Mouse (Mus musculus) neural tube, embryonic 11.5 days (tissue): ENCODE measurements around the gene Gja1. TPM values are rescaled to one million over a fixed set of nuclear protein-coding genes. Genes with fewer than 3 reads are reported as not detected.
A peak's percentile ranks its signal among the peaks of the same experiment; 100 is the strongest.

Source experiments
- ATAC-seq: fragments of 200-750 bp; cut with Nextera tagmentation; 2 replicates; pipeline ENCODE4 v1.8.0; 2017; ENCODE audit warnings: moderate number of reproducible peaks, mild to moderate bottlenecking, moderate TSS enrichment, moderate library complexity; ENCODE audit not compliant: insufficient read depth, low FRiP score, low TSS enrichment
- DNase-seq: peaks from one replicate; pipeline ENCODE4 v3.0.0-alpha.2; 2015; ENCODE audit warnings: low spot score
- H3K27ac ChIP-seq: fragments of 300-500 bp; sonication (generic); 2 replicates; pipeline ENCODE4 v1.5.1; 2014; ENCODE audit warnings: low read depth, mild to moderate bottlenecking, low read length
- H3K27me3 ChIP-seq: fragments of 300-500 bp; sonication (generic); 2 replicates; pipeline ENCODE4 v1.6.1; 2014; ENCODE audit warnings: mild to moderate bottlenecking, low read length, mixed read lengths; ENCODE audit not compliant: control insufficient read depth, insufficient read depth
- H3K36me3 ChIP-seq: fragments of 300-500 bp; sonication (generic); 2 replicates; pipeline ENCODE4 v1.6.1; 2014; ENCODE audit warnings: mild to moderate bottlenecking, low read length, moderate library complexity, mixed read lengths; ENCODE audit not compliant: control insufficient read depth, insufficient read depth
- H3K4me1 ChIP-seq: fragments of 300-500 bp; sonication (generic); 2 replicates; pipeline ENCODE4 v1.6.1; 2014; ENCODE audit warnings: low read length, mixed read lengths; ENCODE audit not compliant: control insufficient read depth, insufficient read depth
- H3K4me2 ChIP-seq: fragments of 300-500 bp; sonication (generic); 2 replicates; pipeline ENCODE4 v1.6.1; 2014; ENCODE audit warnings: low read depth, mild to moderate bottlenecking, moderate library complexity
- H3K4me3 ChIP-seq: fragments of 300-500 bp; sonication (generic); 2 replicates; pipeline ENCODE4 v1.5.1; 2014; ENCODE audit warnings: low read depth, low read length
- H3K9ac ChIP-seq: fragments of 300-500 bp; sonication (generic); 2 replicates; pipeline ENCODE4 v1.6.1; 2014; ENCODE audit warnings: mild to moderate bottlenecking, low read length
- H3K9me3 ChIP-seq: fragments of 300-500 bp; sonication (generic); 2 replicates; pipeline ENCODE4 v1.6.1; 2016; ENCODE audit warnings: low read length; ENCODE audit not compliant: control insufficient read depth
- WGBS: fragments of 180-500 bp; shearing (Covaris S2); extraction: QIAGEN DNeasy Blood & Tissue Kit; methylation state at CpG from one replicate; pipeline ENCODE4 v1.1.7; 2014; 5-methylcytosine and 5-hydroxymethylcytosine counted together
- polyA plus RNA-seq: library from polyadenylated mRNA; unstranded; fragments of >200 nt; fragmentation: Nextera tagmentation; extraction: Ambion mirVana; gene quantifications from 2 replicates; pipeline ENCODE4 v1.2.1, GENCODE M21; 2014

Gene Gja1
- polyA plus RNA-seq = 157 and 158 TPM in 2 replicates

GRCm38 (mm10) chr10:56377097-56377965, at the start of gene Gja1:
TSS of gene Gja1 (plus strand) at chr10:56377330.
- DNase-seq (peak; percentile 72), ATAC-seq (peak; percentile 33; the same call in 1 of the 2 replicates)
- peak within 1 kb of the TSS; percentile 63 for H3K27ac ChIP-seq
- H3K27me3 ChIP-seq = no peaks in the 10 kb centered on the region
- H3K4me3 ChIP-seq = peak within 1 kb of the TSS; percentile 56
- peaks cover 5% of the 10 kb centered on the region; the same call in 1 of the 2 replicates for H3K4me1 ChIP-seq
- H3K9me3 ChIP-seq = no peaks in the 10 kb centered on the region
- H3K4me2 ChIP-seq = peak within 1 kb of the TSS; percentile 58
- H3K9ac ChIP-seq = peak within 1 kb of the TSS; percentile 72
- H3K36me3 ChIP-seq = no peaks in the 10 kb centered on the region
- 0% methylated on average over 23 of the region's 23 CpGs for WGBS

- no peak overlapping the region for H3K9ac ChIP-seq
- WGBS = 53% methylated on average over 6 of the region's 6 CpGs
- no peaks in the 10 kb centered on the region for H3K4me1 ChIP-seq
- no peaks in the 10 kb centered on the region for H3K27me3 ChIP-seq
- H3K4me2 ChIP-seq = no peak overlapping the region
- no peaks in the 10 kb centered on the region for H3K9me3 ChIP-seq
- no peak overlapping the region for H3K4me3 ChIP-seq
- ATAC-seq (peak; percentile 87), DNase-seq (peak; percentile 79)
- H3K27ac ChIP-seq = no peak overlapping the region
- no peaks in the 10 kb centered on the region for H3K36me3 ChIP-seq
These were observed 38.2 kb upstream of the Gja1 start for GRCm38 (mm10) chr10:56338851-56339489.

GRCm38 (mm10) chr10:56360472-56360871, 16.7 kb upstream of the Gja1 start:
- Histone ChIP-seq H3K27me3 (no peaks in the 10 kb centered on the region), H3K4me2 (no peak overlapping the region), H3K4me1 (no peaks in the 10 kb centered on the region), H3K4me3 (no peak overlapping the region), H3K36me3 (no peaks in the 10 kb centered on the region), H3K9ac (no peak overlapping the region), H3K27ac (no peak overlapping the region), H3K9me3 (no peaks in the 10 kb centered on the region)
- 62% methylated on average over 4 of the region's 4 CpGs for WGBS
- ATAC-seq (no peak; the same call in 1 of the 2 replicates), DNase-seq (no peak)

DNA sequence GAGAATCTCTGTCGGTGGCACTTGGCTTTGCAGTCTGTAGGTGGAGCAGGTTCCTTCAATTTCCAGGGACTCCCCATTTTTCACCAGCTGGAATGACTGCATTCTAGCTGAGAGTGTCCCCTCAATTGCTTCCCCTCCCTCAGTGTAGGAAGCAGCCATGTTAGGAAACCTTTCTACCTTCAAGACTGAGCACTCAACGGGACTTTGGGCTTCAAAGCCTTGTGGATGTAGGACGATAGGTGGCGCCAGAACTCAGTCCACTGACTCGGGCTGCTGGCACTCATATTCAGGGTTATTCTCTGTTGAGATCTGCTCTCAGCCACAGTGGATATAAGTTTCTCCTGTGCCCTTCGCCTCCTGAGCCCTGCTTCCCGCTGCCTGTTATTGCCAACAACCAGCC, 8.1 kb upstream of the Gja1 start:
- Histone ChIP-seq H3K4me3 (no peak overlapping the region), H3K9ac (no peak overlapping the region), H3K9me3 (no peaks in the 10 kb centered on the region), H3K36me3 (no peaks in the 10 kb centered on the region), H3K4me2 (no peak overlapping the region), H3K27ac (no peak overlapping the region), H3K4me1 (peaks cover 3% of the 10 kb centered on the region; the same call in 1 of the 2 replicates), H3K27me3 (no peaks in the 10 kb centered on the region)
- DNase-seq = peak; percentile 76
- ATAC-seq = peak; percentile 49
- 21% methylated on average over 7 of the region's 7 CpGs for WGBS

DNA sequence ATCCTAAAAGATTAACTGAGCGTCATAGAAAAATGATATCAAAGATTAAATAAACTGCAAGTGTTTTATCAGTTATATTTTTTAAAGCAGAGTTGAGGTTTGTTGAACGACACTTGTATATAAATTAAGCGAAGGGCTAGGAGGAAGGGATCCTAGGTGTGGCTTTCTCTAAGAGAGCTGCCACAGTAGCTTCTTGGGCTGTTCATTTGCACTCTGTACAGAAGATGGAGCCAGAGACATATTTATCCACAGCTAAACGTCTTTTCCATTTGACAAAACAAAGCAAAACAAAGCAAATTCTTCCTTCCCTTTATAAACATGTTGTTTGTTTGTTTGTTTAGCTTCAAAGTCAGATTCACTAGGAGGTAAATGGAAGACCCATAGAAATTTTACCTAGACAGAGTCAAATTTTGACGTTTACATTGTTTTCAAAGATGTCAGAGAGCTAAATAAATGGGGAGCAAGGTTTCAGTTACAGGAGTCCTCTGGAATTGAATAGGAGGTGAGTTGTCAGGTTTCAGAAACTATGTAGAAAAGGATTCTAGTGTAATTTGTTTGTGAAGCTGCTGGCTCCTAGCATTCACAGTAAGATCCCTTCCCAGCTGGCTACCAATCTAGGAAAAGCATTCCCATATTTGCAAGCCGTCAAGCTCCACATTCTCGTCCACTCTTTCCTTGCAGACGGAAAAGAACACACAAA, 4.0 kb upstream of the Gja1 start:
- Histone ChIP-seq H3K36me3 (no peaks in the 10 kb centered on the region), H3K27ac (no peak overlapping the region), H3K4me2 (0 out of 2 replicates have a peak overlapping the region, but pooled peaks have one; percentile 9), H3K4me3 (no peak overlapping the region), H3K27me3 (no peaks in the 10 kb centered on the region), H3K4me1 (peaks cover 5% of the 10 kb centered on the region; the same call in 1 of the 2 replicates), H3K9me3 (no peaks in the 10 kb centered on the region), H3K9ac (no peak overlapping the region)
- 26% methylated on average over 8 of the region's 8 CpGs for WGBS
- DNase-seq (peak; percentile 22), ATAC-seq (no peak)

GRCm38 (mm10) chr10:56374169-56374568, 3.0 kb upstream of the Gja1 start:
- Histone ChIP-seq H3K9ac (no peak overlapping the region), H3K9me3 (no peaks in the 10 kb centered on the region), H3K4me3 (no peak overlapping the region), H3K4me1 (peaks cover 5% of the 10 kb centered on the region; the same call in 1 of the 2 replicates), H3K4me2 (no peak overlapping the region), H3K27me3 (no peaks in the 10 kb centered on the region), H3K27ac (no peak overlapping the region), H3K36me3 (no peaks in the 10 kb centered on the region)
- WGBS = 14% methylated on average over 5 of the region's 5 CpGs
- no peak for DNase-seq
- no peak for ATAC-seq

GRCm38 (mm10) chr10:56375906-56376468, 1.1 kb upstream of the Gja1 start:
- H3K4me1 ChIP-seq = peaks cover 5% of the 10 kb centered on the region; the same call in 1 of the 2 replicates
- no peaks in the 10 kb centered on the region for H3K27me3 ChIP-seq
- 11% methylated on average over 9 of the region's 9 CpGs for WGBS
- no peak overlapping the region for H3K4me3 ChIP-seq
- no peaks in the 10 kb centered on the region for H3K9me3 ChIP-seq
- H3K9ac ChIP-seq = no peak overlapping the region
- no peak overlapping the region for H3K4me2 ChIP-seq
- H3K27ac ChIP-seq = no peak overlapping the region
- no peaks in the 10 kb centered on the region for H3K36me3 ChIP-seq
- no peak for ATAC-seq
- no peak for DNase-seq

DNA sequence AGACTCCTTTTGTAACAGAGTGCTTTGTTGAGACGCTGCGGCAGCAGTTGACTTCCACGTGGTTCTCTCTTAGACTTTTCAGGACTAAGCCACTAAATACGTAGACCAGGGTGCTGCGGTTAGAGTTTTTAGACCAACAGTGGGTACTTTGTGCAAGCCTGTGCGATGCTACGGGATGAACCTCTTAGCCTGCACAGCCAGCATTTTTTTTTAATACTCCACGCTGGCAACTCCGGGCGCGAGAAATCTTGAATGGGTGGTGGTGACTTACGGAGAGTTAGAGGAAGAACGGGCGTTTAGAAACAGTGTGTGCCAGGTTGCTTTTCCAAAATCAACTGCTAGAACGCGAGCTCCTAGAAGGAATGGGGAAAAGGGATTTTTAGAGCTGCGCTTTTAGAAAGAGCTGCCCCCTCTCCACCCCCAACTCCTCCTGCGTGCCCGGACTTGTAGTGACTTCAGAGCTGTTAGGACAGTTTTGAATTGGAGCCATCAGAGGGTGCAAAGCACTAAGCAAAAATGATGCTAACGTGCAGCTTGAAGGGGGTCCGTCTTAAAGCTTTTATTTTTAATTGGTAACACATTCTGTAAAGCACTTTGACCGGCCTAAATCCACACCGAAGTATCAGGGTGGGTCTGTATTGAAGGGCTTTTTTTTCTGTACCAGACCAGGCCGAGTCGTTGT, 977 bp downstream of the Gja1 start:
- whole genome bisulfite sequencing = under 1% methylated on average over 25 of the region's 25 CpGs
- no peaks in the 10 kb centered on the region for H3K27me3 ChIP-seq
- H3K9ac ChIP-seq = peak overlapping the region; percentile 72
- peak overlapping the region; percentile 63 for H3K27ac ChIP-seq
- peak overlapping the region; percentile 56 for H3K4me3 ChIP-seq
- peak overlapping the region; percentile 58 for H3K4me2 ChIP-seq
- peak; percentile 64 for DNase-seq
- H3K9me3 ChIP-seq = no peaks in the 10 kb centered on the region
- peak; percentile 15; the same call in 1 of the 2 replicates for ATAC-seq
- H3K36me3 ChIP-seq = no peaks in the 10 kb centered on the region
- H3K4me1 ChIP-seq = peaks cover 5% of the 10 kb centered on the region; the same call in 1 of the 2 replicates
